Mouse (Mus musculus) intestine, embryonic 16.5 days (tissue): Measurements from ENCODE around the gene Gm45713. TPM values are rescaled to one million over a fixed set of nuclear protein-coding genes. Genes with fewer than 3 reads are reported as not detected.
"Not testable (repeated sequence)": the region's sequence is repeated elsewhere in the genome, so short reads cannot be mapped to it uniquely, and the experiment has no call there.

Experiments used
- ATAC-seq: fragments of 200-750 bp; cut with Nextera tagmentation; 2 replicates; pipeline ENCODE4 v1.8.0; 2017; ENCODE audit warnings: moderate TSS enrichment, moderate library complexity
- H3K27ac ChIP-seq: fragments of 300-500 bp; sonication (generic); 2 replicates; pipeline ENCODE4 v1.5.1; 2014; ENCODE audit warnings: mild to moderate bottlenecking, low read length
- H3K27me3 ChIP-seq: fragments of 300-500 bp; sonication (generic); replicated peaks from 2 replicates; pipeline ENCODE4 v1.6.1; 2014; ENCODE audit warnings: low read length, control low read depth, mixed read lengths; ENCODE audit not compliant: control insufficient read depth, insufficient read depth
- H3K36me3 ChIP-seq: fragments of 300-500 bp; sonication (generic); 2 replicates; pipeline ENCODE4 v1.6.1; 2014; ENCODE audit warnings: low read length, control low read depth; ENCODE audit not compliant: control insufficient read depth, insufficient read depth
- H3K4me1 ChIP-seq: fragments of 300-500 bp; sonication (generic); 2 replicates; pipeline ENCODE4 v1.6.1; 2014; ENCODE audit warnings: low read length, control low read depth, mixed read lengths; ENCODE audit not compliant: control insufficient read depth, insufficient read depth
- H3K4me2 ChIP-seq: fragments of 300-500 bp; sonication (generic); 2 replicates; pipeline ENCODE4 v1.6.1; 2014; ENCODE audit warnings: low read depth, low read length, control low read depth
- H3K4me3 ChIP-seq: fragments of 300-500 bp; sonication (generic); 2 replicates; pipeline ENCODE4 v1.5.1; 2014; ENCODE audit warnings: mild to moderate bottlenecking, low read length
- H3K9ac ChIP-seq: fragments of 300-500 bp; sonication (generic); 2 replicates; pipeline ENCODE4 v1.6.1; 2014; ENCODE audit warnings: low read depth, low read length
- H3K9me3 ChIP-seq: fragments of 300-500 bp; sonication (generic); 2 replicates; pipeline ENCODE4 v1.6.1; 2016; ENCODE audit warnings: low read length, control low read depth; ENCODE audit not compliant: control insufficient read depth
- WGBS: fragments of 180-500 bp; shearing (Covaris S2); extraction: QIAGEN DNeasy Blood & Tissue Kit; methylation state at CpG from one replicate; pipeline ENCODE4 v1.1.7; 2014; 5-methylcytosine and 5-hydroxymethylcytosine counted together
- polyA plus RNA-seq: library from polyadenylated mRNA; unstranded; fragments of >200 nt; fragmentation: Nextera tagmentation; extraction: Ambion mirVana; gene quantifications from 2 replicates; pipeline ENCODE4 v1.2.1, GENCODE M21; 2015

Gene Gm45713
- polyA plus RNA-seq, 1 experiment from 2014 or later, result 0.20 TPM

GRCm38 (mm10) chr7:45100046-45100445 is 36.0 kb downstream of the Gm45713 start:
- H3K9me3 ChIP-seq, result no peaks in the 10 kb centered on the region
- H3K4me1 ChIP-seq, result peaks cover 25% of the 10 kb centered on the region
- no peak overlapping the region for H3K4me2 ChIP-seq
- no peak overlapping the region for H3K9ac ChIP-seq
- no peaks in the 10 kb centered on the region for H3K27me3 ChIP-seq
- H3K27ac ChIP-seq, result no peak overlapping the region
- no peak for ATAC-seq
- WGBS, result 86% methylated on average over 6 of the region's 6 CpGs
- 0 out of 2 replicates have a peak, but pooled peaks cover 4% of the 10 kb centered on the region for H3K36me3 ChIP-seq
- H3K4me3 ChIP-seq, result no peak overlapping the region

GRCm38 (mm10) chr7:45098541-45099240 is 37.3 kb downstream of the Gm45713 start:
- 89% methylated on average over 8 of the region's 8 CpGs for WGBS
- Histone ChIP-seq H3K36me3 (0 out of 2 replicates have a peak, but pooled peaks cover 4% of the 10 kb centered on the region), H3K9ac (no peak overlapping the region), H3K4me2 (no peak overlapping the region), H3K4me1 (peaks cover 19% of the 10 kb centered on the region), H3K4me3 (no peak overlapping the region), H3K9me3 (no peaks in the 10 kb centered on the region), H3K27me3 (no peaks in the 10 kb centered on the region), H3K27ac (no peak overlapping the region)
- no peak for ATAC-seq

- Histone ChIP-seq H3K27me3 (no peaks in the 10 kb centered on the region), H3K9ac (no peak overlapping the region), H3K9me3 (no peaks in the 10 kb centered on the region), H3K4me1 (peaks cover 13% of the 10 kb centered on the region), H3K4me2 (no peak overlapping the region), H3K36me3 (0 out of 2 replicates have a peak, but pooled peaks cover 4% of the 10 kb centered on the region), H3K27ac (peak overlapping the region; percentile 23; the same call in 1 of the 2 replicates), H3K4me3 (no peak overlapping the region)
- ATAC-seq, result no peak
- 58% methylated on average over 6 of the region's 6 CpGs for WGBS
Observed at GRCm38 (mm10) chr7:45097479-45097878, 38.6 kb downstream of the Gm45713 start.

DNA sequence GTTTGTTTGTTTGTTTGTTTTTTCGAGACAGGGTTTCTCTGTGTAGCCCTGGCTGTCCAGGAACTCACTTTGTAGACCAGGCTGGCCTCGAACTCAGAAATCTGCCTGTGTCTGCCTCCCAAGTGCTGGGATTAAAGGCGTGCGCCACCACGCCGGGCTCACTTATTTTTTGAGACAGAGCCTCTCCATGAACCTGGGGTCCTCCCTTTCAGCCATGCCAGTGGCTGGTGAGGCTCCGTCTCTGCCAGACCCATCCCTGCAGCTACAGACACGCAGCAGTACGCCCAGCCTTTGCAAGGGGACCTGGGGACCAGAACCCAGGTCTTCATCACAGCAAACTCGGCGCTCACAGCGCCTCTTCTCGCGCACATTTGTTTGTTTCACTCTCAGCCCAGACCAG is 40.1 kb downstream of the Gm45713 start:
- 95% methylated on average over 14 of the region's 14 CpGs for WGBS
- ATAC-seq, result not testable (repeated sequence)

DNA sequence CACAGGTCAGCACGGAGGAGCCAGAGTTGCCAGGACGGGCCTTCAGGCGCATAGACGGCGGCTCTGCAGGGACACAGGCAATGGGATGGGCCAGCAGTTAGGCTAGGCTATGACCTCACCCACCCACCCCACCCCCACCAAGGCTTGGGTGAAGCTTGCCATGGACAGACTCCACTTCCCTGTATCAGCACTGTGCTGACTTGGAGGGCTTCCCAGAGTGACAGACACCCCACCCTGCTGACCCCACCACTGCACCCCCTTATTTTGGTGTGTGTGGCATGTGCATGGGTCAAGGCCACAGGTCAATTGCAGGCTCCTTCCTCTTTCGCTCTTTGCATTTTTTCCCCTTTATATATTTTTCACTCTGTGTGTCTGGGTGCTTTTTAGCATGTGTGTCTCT is 40.7 kb downstream of the Gm45713 start:
- H3K4me2 ChIP-seq, result no peak overlapping the region
- H3K4me3 ChIP-seq, result no peak overlapping the region
- no peak for ATAC-seq
- H3K27me3 ChIP-seq, result no peaks in the 10 kb centered on the region
- no peak overlapping the region for H3K27ac ChIP-seq
- no peaks in the 10 kb centered on the region for H3K9me3 ChIP-seq
- H3K36me3 ChIP-seq, result 0 out of 2 replicates have a peak, but pooled peaks cover 4% of the 10 kb centered on the region
- no peak overlapping the region for H3K9ac ChIP-seq
- 81% methylated on average over 6 of the region's 6 CpGs for WGBS
- peaks cover 16% of the 10 kb centered on the region for H3K4me1 ChIP-seq

More for the DNA sequence above, 40.1 kb downstream of the Gm45713 start:
- not testable (repeated sequence) for H3K9ac ChIP-seq, H3K27me3 ChIP-seq, H3K4me3 ChIP-seq, H3K36me3 ChIP-seq, H3K4me2 ChIP-seq, H3K27ac ChIP-seq, H3K9me3 ChIP-seq
- H3K4me1 ChIP-seq, result peaks cover 13% of the 10 kb centered on the region

DNA sequence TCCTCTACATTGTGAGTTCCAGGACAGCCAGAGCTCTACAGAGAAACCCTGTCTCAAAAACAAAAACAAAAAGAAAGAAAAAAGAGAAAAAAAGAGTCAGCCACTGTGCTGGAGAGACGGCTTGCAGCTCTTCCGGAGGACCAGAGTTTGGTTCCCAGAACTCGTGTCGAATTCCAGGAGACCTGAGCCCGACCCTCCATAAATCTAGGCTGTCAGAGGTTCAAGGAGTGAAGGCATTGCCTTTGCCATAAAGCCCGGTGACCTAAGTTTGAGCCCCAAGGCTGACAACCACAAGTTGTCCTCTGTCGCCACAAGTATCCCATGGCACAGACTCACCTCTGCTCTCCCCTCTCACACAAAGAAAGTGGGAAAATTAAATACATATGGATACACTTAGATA is 41.9 kb downstream of the Gm45713 start:
- 34% methylated on average over 7 of the region's 7 CpGs for WGBS
- Histone ChIP-seq H3K4me2 (no peak overlapping the region), H3K9ac (no peak overlapping the region), H3K9me3 (no peaks in the 10 kb centered on the region), H3K27me3 (no peaks in the 10 kb centered on the region), H3K36me3 (0 out of 2 replicates have a peak, but pooled peaks cover 4% of the 10 kb centered on the region), H3K27ac (no peak overlapping the region), H3K4me1 (peaks cover 18% of the 10 kb centered on the region), H3K4me3 (no peak overlapping the region)
- ATAC-seq, result no peak

- Histone ChIP-seq H3K27me3 (no peaks in the 10 kb centered on the region), H3K9me3 (no peaks in the 10 kb centered on the region), H3K4me2 (no peak overlapping the region), H3K27ac (peak overlapping the region; percentile 64), H3K4me1 (peaks cover 18% of the 10 kb centered on the region), H3K4me3 (no peak overlapping the region), H3K36me3 (0 out of 2 replicates have a peak, but pooled peaks cover 4% of the 10 kb centered on the region), H3K9ac (no peak overlapping the region)
- ATAC-seq, result no peak
- 33% methylated on average over 18 of the region's 18 CpGs for WGBS
Observed at GRCm38 (mm10) chr7:45093516-45093905, 42.5 kb downstream of the Gm45713 start.

DNA sequence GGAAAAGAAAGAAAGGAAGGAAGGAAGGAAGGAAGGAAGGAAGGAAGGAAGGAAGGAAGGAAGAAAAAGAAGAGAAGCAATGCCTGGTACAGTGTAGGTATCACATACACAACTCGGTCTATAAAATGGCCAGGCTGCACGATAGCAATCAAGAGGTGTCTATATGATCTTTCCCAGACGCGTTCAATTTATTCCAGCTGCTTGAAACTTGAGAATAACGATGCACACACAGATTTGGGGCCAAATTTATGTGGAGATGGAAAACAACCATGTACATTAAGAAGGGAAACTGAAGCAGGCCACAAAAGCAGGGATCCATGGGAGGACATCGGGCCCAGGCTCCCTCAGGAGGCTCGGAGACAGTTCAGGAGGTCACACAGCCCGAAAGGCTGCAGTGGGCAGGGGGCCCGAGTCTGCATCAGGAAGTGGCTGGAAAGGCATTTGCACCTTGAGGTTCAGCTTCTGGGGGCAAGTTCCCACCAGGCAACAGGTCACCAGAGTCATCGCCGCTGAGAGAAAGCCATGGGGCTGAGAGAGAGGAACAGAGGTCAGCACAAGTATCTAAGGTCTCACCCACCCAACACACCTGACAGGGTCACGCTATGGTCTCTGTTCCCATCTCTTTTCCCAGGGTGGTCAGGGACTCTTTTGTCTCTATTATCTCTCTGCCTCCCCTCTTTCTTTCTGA is 43.1 kb downstream of the Gm45713 start:
- 52% methylated on average over 12 of the region's 12 CpGs for WGBS
- no peak for ATAC-seq
- no peak overlapping the region for H3K4me2 ChIP-seq
- H3K4me3 ChIP-seq, result no peak overlapping the region
- H3K27me3 ChIP-seq, result no peaks in the 10 kb centered on the region
- H3K36me3 ChIP-seq, result 0 out of 2 replicates have a peak, but pooled peaks cover 4% of the 10 kb centered on the region
- H3K9me3 ChIP-seq, result no peaks in the 10 kb centered on the region
- peaks cover 18% of the 10 kb centered on the region for H3K4me1 ChIP-seq
- no peak overlapping the region for H3K9ac ChIP-seq
- peak overlapping the region; percentile 64 for H3K27ac ChIP-seq

- peak within 1 kb of the TSS; percentile 79 for H3K27ac ChIP-seq
- ATAC-seq, result peak; percentile 87
- peak within 1 kb of the TSS; percentile 57 for H3K4me3 ChIP-seq
- H3K4me1 ChIP-seq, result peaks cover 18% of the 10 kb centered on the region
- H3K9me3 ChIP-seq, result no peaks in the 10 kb centered on the region
- 0 out of 2 replicates have a peak, but pooled peaks cover 4% of the 10 kb centered on the region for H3K36me3 ChIP-seq
- H3K9ac ChIP-seq, result peak within 1 kb of the TSS; percentile 75
- under 1% methylated on average over 16 of the region's 16 CpGs for WGBS
- H3K27me3 ChIP-seq, result no peaks in the 10 kb centered on the region
- H3K4me2 ChIP-seq, result peak within 1 kb of the TSS; percentile 65
Observed at GRCm38 (mm10) chr7:45092048-45092447, 44.0 kb downstream of the Gm45713 start, which contains the start of gene Rcn3. Rcn3 (minus strand) TSS chr7:45092221.
